Mouse (Mus musculus) forebrain, embryonic 14.5 days (tissue): ENCODE results near the gene Pdlim1. TPM values are rescaled to one million over a fixed set of nuclear protein-coding genes. Genes with fewer than 3 reads are reported as not detected.

Experiments used
- ATAC-seq: fragments of 200-750 bp; cut with Nextera tagmentation; 2 replicates; pipeline ENCODE4 v1.8.0; 2017; ENCODE audit warnings: mild to moderate bottlenecking, moderate library complexity
- DNase-seq: peaks from one replicate; pipeline ENCODE4 v3.0.0-alpha.2; 2015; ENCODE audit warnings: low spot score
- H3K27ac ChIP-seq: fragments of 300-500 bp; sonication (generic); 2 replicates; pipeline ENCODE4 v1.5.1; 2014; ENCODE audit warnings: low read depth, mild to moderate bottlenecking, control low read depth, low read length, moderate library complexity
- H3K27me3 ChIP-seq: fragments of 300-500 bp; sonication (generic); replicated peaks from 2 replicates; pipeline ENCODE4 v1.6.1; 2014; ENCODE audit warnings: low read length, control low read depth, mixed read lengths; ENCODE audit not compliant: control insufficient read depth, insufficient read depth
- H3K36me3 ChIP-seq: fragments of 300-500 bp; sonication (generic); 2 replicates; pipeline ENCODE4 v1.6.1; 2014; ENCODE audit warnings: low read length, control low read depth; ENCODE audit not compliant: control insufficient read depth, insufficient read depth
- H3K4me1 ChIP-seq: fragments of 300-500 bp; sonication (generic); 2 replicates; pipeline ENCODE4 v1.6.1; 2014; ENCODE audit warnings: antibody characterized with exemption, low read length, control low read depth; ENCODE audit not compliant: control insufficient read depth, insufficient read depth
- H3K4me2 ChIP-seq: fragments of 300-500 bp; sonication (generic); 2 replicates; pipeline ENCODE4 v1.6.1; 2014; ENCODE audit warnings: mild to moderate bottlenecking, control low read depth, low read length
- H3K4me3 ChIP-seq: fragments of 300-500 bp; sonication (generic); 2 replicates; pipeline ENCODE4 v1.5.1; 2014; ENCODE audit warnings: low read depth, low read length, control low read depth
- H3K9ac ChIP-seq: fragments of 300-500 bp; sonication (generic); 2 replicates; pipeline ENCODE4 v1.6.1; 2014; ENCODE audit warnings: mild to moderate bottlenecking, low read length, control low read depth, moderate library complexity
- H3K9me3 ChIP-seq: fragments of 300-500 bp; sonication (generic); replicated peaks from 2 replicates; pipeline ENCODE4 v1.6.1; 2016; ENCODE audit warnings: low read length, control low read depth, mixed read lengths; ENCODE audit not compliant: control insufficient read depth
- WGBS: fragments of 180-500 bp; shearing (Covaris S2); extraction: QIAGEN DNeasy Blood & Tissue Kit; methylation state at CpG from one replicate; pipeline ENCODE4 v1.1.7; 2014; 5-methylcytosine and 5-hydroxymethylcytosine counted together
- polyA plus RNA-seq: library from polyadenylated mRNA; unstranded; fragments of >200 nt; fragmentation: Nextera tagmentation; extraction: Ambion mirVana; gene quantifications from 2 replicates; pipeline ENCODE4 v1.2.1, GENCODE M21; 2014

The Pdlim1 gene
- polyA plus RNA-seq, 1 experiment from 2014 or later: 30.1 TPM

DNA sequence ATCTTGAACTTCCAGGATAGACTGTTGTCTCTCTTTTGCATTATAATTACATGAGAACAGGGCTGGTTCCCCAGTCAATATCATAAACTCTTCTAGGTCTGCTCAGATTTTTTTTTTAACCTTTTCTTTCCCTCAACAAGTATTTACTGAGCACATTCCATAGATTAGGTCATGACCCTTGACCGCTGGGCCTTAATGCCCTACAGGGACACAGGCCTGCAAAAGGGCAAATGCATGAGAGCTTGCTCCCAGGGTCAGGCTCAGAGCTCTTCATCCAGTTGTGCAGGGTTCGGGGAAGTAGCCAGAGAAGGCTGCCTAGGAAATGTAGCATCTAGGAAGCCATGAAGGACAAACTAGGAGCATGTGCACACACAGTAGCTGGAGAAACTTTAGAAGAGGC is 35.0 kb upstream of the Pdlim1 start:
- H3K36me3 ChIP-seq: peaks cover 27% of the 10 kb centered on the region
- H3K4me2 ChIP-seq: no peak overlapping the region
- no peaks in the 10 kb centered on the region for H3K27me3 ChIP-seq
- 85% methylated on average over 2 of the region's 2 CpGs for WGBS
- DNase-seq (no peak), ATAC-seq (no peak)
- no peaks in the 10 kb centered on the region for H3K9me3 ChIP-seq
- H3K9ac ChIP-seq: no peak overlapping the region
- H3K27ac ChIP-seq: no peak overlapping the region
- no peak overlapping the region for H3K4me3 ChIP-seq
- H3K4me1 ChIP-seq: no peaks in the 10 kb centered on the region

DNA sequence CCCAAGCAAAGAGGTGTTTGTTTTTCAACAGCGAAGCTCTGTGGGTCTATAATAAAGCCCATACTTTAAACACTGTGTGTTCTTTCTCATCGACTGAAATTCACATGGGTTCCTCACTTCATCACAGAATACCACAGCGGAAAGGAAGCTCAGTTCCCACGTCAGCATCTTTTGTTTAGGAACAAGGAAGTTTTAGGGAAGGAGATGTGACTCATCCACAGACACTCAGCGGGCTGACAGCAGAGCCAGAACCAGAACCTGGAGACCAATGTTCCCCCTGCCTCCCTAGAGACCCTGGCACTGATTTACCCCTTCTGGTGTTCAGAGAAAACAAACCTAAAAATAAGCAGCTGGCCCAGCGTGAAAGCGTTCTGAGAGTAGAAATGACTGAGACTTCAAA is 33.8 kb upstream of the Pdlim1 start:
- 82% methylated on average over 7 of the region's 7 CpGs for WGBS
- no peak overlapping the region for H3K4me3 ChIP-seq
- H3K36me3 ChIP-seq: peaks cover 16% of the 10 kb centered on the region

DNA sequence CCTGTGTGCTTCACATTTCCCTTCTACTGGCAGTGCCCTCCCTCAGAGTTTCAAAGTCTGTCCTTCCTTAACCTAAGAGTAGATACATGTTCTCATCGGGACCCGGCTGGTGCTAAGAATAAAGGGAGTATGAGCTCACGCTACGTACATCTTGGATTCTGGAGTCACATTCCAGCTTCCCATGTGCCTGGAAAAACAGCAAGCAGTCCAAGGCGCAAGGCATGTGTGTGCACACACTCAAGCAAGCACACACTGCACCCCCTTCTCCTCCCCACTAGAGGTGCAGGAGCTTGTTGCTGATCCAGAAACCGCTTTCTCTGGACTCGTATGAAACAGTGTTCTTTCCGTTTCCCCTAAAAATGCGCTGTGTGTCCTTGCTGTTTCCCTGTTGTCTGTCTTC is 31.3 kb upstream of the Pdlim1 start:
- no peak overlapping the region for H3K27ac ChIP-seq
- H3K9ac ChIP-seq: no peak overlapping the region
- H3K4me2 ChIP-seq: no peak overlapping the region
- no peak for DNase-seq
- no peak overlapping the region for H3K4me3 ChIP-seq
- no peak for ATAC-seq
- WGBS: 88% methylated on average over 9 of the region's 9 CpGs
- 0 out of 2 replicates have a peak, but pooled peaks cover 9% of the 10 kb centered on the region for H3K36me3 ChIP-seq
- H3K9me3 ChIP-seq: no peaks in the 10 kb centered on the region
- no peaks in the 10 kb centered on the region for H3K27me3 ChIP-seq
- no peaks in the 10 kb centered on the region for H3K4me1 ChIP-seq

More for the DNA sequence above, 33.8 kb upstream of the Pdlim1 start:
- Histone ChIP-seq H3K27ac (no peak overlapping the region), H3K9me3 (no peaks in the 10 kb centered on the region), H3K4me2 (no peak overlapping the region), H3K4me1 (no peaks in the 10 kb centered on the region), H3K9ac (no peak overlapping the region), H3K27me3 (no peaks in the 10 kb centered on the region)
- ATAC-seq: no peak
- DNase-seq: no peak

DNA sequence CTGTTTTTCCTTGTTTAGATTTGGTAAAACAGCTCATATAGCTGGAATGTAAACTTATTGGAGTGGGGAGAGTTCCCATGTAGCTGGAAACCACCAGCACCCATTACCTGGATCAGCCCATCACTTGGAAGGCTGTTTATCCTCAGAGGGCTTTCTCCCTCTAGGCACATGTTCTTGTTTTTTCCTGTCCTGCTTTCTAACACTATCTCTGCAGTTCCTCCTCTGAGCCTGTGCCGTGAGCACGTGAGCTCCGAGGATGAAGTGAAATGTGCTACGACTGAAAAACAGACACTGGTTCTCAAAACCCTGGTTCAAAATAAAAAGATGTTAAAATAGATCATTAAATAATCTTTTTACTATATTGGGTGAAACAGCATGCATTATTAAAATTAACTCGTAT is 30.8 kb upstream of the Pdlim1 start:
- Histone ChIP-seq H3K4me1 (no peaks in the 10 kb centered on the region), H3K4me2 (no peak overlapping the region), H3K9me3 (no peaks in the 10 kb centered on the region), H3K36me3 (0 out of 2 replicates have a peak, but pooled peaks cover 9% of the 10 kb centered on the region), H3K9ac (no peak overlapping the region), H3K4me3 (no peak overlapping the region), H3K27ac (no peak overlapping the region), H3K27me3 (no peaks in the 10 kb centered on the region)
- WGBS: 91% methylated on average over 5 of the region's 5 CpGs
- DNase-seq (no peak), ATAC-seq (no peak)

DNA sequence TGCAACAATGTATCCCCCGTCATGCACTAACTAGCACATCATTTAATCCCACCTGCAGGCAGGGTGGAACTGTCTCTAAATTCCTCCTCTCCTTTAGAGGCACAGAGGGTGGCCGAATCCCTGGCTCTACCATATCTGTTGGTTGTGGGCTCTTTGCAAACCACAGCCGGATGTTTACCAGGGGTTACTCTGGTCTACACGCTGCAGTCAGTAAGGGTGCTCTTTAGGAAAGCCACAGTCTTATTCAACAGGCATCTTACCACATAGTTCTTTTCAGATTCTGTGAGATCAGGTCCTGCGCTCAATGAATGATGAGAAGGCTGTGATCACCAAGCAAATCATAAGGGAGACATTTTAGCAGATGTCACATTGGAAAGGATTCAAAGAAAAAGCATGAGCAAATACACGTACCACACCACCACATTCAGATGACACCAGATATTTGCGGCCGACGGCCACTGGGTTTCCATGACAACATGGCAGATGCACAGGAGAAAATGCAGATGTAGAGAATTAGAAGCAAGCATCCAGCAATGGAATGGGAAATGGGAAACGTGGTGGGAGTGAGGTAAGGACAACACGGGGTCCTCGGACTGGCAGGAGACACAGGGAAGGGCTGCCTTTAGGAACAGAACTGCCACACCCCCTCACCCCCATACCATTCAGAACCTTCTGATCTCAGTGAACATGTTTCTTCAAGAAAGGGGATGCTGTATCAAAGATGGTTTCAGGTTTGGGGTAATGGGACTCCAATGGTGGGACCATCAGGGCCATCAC is 28.5 kb upstream of the Pdlim1 start:
- Histone ChIP-seq H3K4me2 (no peak overlapping the region), H3K9ac (no peak overlapping the region), H3K4me1 (no peaks in the 10 kb centered on the region), H3K36me3 (0 out of 2 replicates have a peak, but pooled peaks cover 9% of the 10 kb centered on the region), H3K4me3 (no peak overlapping the region), H3K9me3 (no peaks in the 10 kb centered on the region), H3K27ac (no peak overlapping the region), H3K27me3 (no peaks in the 10 kb centered on the region)
- ATAC-seq: peak; percentile 55; the same call in 1 of the 2 replicates
- peak; percentile 20 for DNase-seq
- 83% methylated on average over 12 of the region's 12 CpGs for WGBS

DNA sequence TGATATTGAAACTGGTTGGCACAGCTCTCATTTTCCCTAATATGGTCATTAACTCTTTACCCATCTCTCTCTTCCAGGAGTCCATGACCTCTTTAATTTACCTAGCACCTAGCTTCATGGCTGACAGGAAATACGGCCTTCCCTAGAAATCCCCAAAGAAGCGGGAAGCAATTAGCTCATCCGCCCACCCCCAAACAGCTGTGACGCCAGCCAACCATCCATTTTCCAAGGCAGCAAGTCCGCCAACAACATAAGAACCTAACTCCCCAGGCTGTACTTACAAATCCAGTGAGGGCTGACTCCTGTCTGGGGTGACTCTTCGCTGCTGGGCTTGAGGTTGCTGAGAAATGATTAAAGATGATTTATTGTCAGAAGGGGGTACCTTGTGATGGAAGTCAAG is 27.5 kb upstream of the Pdlim1 start:
- H3K4me2 ChIP-seq: no peak overlapping the region
- H3K4me1 ChIP-seq: no peaks in the 10 kb centered on the region
- ATAC-seq (no peak), DNase-seq (no peak)
- no peak overlapping the region for H3K4me3 ChIP-seq
- no peaks in the 10 kb centered on the region for H3K9me3 ChIP-seq
- H3K36me3 ChIP-seq: 0 out of 2 replicates have a peak, but pooled peaks cover 6% of the 10 kb centered on the region
- no peak overlapping the region for H3K27ac ChIP-seq
- no peaks in the 10 kb centered on the region for H3K27me3 ChIP-seq
- whole genome bisulfite sequencing: 84% methylated on average over 6 of the region's 6 CpGs
- no peak overlapping the region for H3K9ac ChIP-seq

DNA sequence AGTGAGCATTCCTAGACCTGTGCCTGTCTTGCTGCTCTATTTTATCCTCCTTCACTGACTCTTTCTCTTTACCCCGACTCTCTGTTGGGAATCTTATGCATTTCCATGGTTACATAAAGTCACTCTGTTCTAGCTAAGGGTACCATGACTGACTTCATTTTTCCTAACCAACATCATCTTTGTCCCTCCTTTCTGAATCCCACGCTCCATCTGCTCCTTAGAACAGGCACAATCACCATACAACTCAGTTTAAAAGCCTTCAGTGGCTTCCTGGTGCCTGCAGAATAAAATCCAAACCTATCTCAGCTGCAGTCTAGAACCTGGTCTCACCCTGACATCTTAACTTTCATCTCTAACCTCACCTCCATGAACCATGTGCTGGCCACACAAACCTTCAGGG is 26.9 kb upstream of the Pdlim1 start:
- 0 out of 2 replicates have a peak, but pooled peaks cover 6% of the 10 kb centered on the region for H3K36me3 ChIP-seq
- no peak overlapping the region for H3K9ac ChIP-seq
- H3K4me1 ChIP-seq: no peaks in the 10 kb centered on the region
- WGBS: 81% methylated on average over 2 of the region's 2 CpGs
- H3K27me3 ChIP-seq: no peaks in the 10 kb centered on the region
- no peak overlapping the region for H3K27ac ChIP-seq
- DNase-seq (no peak), ATAC-seq (no peak)
- H3K4me3 ChIP-seq: no peak overlapping the region
- no peaks in the 10 kb centered on the region for H3K9me3 ChIP-seq
- H3K4me2 ChIP-seq: no peak overlapping the region

DNA sequence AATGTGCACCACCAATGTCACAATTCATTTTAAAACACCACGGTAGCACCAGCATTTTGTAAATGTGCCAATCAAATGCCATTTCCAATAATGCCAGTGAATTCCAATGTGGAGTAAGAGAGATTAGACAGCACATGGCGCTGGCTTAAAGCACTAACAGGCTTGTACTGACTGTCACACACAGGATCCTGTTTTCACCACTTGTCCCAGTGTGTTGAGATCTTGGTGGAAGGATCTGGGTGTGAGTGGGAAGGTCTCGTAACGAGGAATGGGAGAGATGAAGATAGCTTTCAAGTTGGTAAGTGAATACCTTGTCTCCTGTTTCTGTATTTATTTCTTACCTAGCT is 26.1 kb upstream of the Pdlim1 start:
- DNase-seq (no peak), ATAC-seq (no peak)
- Histone ChIP-seq H3K27me3 (no peaks in the 10 kb centered on the region), H3K9me3 (no peaks in the 10 kb centered on the region), H3K27ac (no peak overlapping the region), H3K36me3 (0 out of 2 replicates have a peak, but pooled peaks cover 6% of the 10 kb centered on the region), H3K4me2 (no peak overlapping the region), H3K9ac (no peak overlapping the region), H3K4me1 (no peaks in the 10 kb centered on the region), H3K4me3 (no peak overlapping the region)
- 70% methylated on average over 4 of the region's 4 CpGs for WGBS

DNA sequence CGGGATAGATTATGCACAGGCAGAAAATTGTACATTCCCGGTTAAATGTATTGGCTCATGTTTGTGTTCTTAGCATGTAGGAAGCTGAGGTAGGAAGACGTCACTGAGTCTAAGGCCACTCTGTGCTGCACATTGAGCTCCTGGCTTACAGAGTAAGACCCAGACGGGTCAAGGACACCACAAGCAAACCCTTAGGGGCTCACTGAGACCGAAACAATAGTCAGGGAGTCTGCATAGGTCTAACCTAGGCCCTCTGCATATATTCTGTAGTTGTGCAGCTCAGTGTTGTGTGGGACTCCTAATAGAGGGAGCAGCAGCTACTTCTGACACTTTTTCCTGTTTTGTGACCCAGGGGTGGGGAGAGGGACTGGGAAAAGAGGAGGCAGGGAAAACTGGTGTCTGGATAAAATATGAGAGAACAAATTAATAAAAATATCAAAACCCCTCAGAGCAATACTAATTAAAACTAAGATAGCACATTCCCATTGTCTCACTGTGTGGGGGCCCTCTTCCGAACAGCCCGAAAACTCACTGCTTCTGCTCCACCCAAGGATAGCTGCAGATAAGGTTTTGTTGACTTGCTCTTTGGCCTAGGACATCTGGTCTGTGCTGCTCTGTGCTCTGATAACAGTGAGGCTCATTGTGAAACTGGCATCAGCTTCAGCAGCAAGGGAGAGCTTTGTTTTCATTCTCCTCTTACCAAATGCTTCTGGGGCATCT is 25.6 kb upstream of the Pdlim1 start:
- no peak for DNase-seq
- no peaks in the 10 kb centered on the region for H3K27me3 ChIP-seq
- 0 out of 2 replicates have a peak, but pooled peaks cover 6% of the 10 kb centered on the region for H3K36me3 ChIP-seq
- ATAC-seq: no peak
- H3K4me1 ChIP-seq: no peaks in the 10 kb centered on the region
- no peaks in the 10 kb centered on the region for H3K9me3 ChIP-seq
- H3K4me3 ChIP-seq: no peak overlapping the region
- 84% methylated on average over 7 of the region's 7 CpGs for WGBS
- H3K27ac ChIP-seq: no peak overlapping the region
- no peak overlapping the region for H3K4me2 ChIP-seq
- H3K9ac ChIP-seq: no peak overlapping the region
